Mouse (Mus musculus): ENCODE data around the gene Rnf146. TPM values are rescaled to one million over a fixed set of nuclear protein-coding genes. Genes with fewer than 3 reads are reported as not detected.
"Not testable (repeated sequence)": the region's sequence is repeated elsewhere in the genome, so short reads cannot be mapped to it uniquely, and the experiment has no call there.

Gene Rnf146
- 21.6 and 33.1 TPM in 2 replicates for polyA plus RNA-seq (2012; ENCODE audit: insufficient read depth, insufficient read length, missing spikeins)

DNA sequence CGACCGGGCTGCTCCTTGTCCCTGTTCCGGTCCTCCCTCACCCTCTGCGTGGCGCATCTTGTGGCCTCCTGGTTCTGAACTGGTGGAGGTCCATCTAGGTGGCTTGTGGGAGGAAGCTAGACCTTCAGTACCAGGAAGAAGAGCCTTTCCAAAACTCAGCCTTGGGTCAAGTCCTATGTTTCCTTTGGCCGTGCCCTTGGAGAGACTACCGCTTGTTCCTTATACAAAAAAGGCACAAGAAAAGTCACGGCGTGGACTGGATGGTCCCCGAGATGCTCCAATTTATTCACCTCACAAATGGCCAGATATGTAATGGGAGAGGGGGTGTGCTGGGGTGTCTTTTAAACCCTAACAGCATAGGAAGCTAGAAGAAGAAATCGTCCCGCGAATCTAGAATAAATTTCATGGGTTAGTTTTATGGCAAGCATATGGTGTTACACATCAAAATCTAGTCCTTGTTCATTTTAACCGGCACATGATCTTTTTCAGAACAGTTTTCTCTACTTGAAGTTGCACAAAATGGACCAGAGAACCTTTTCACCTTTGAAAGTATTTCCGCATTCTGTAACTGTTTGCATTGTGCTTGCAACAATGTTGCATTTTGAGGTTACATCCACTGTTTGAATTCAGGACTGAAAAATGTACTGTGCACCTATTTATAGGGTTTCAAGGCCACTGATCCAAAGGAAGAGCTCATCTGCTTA, at the start of gene Rnf146:
Gene Rnf146, minus strand, starts transcription at position 246 of the 704 bp plus-strand sequence.
- H3K4me3 ChIP-seq (ENCODE audit: insufficient read depth, low read depth, low read length) = peak within 1 kb of the TSS; percentile 74
- peak within 1 kb of the TSS; percentile 77 for H3K27ac ChIP-seq (replicated peaks; ENCODE audit: low read depth, low read length)

DNA sequence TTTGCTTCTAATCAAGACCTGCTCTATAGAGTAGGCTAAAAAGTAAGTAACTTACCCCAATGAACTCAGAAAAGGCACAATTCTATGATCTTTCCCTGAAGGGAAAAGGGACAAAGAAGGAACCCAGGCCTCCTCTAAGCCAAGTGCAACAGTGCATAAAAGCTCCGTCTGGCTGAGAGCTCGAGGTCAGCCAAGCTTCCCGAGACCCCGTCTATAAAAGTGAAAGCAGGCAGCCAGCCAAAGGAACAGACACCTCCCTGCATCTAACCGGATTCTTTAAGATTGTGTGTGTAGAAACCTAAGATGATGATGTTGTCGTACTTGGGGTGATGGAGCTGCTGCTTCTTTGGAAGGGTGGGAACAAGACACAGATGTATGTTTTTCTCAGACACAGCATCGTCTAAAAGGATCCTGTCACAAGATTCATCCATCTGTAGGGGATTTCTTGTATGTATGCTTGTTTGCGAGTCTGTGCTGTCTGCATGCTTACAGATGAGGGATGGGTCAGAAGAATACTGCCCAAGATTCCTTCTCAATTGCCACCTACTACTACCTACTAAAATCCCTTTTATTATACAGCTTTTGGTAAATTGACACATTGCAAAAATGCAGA, 40.5 kb upstream of the Rnf146 start:
- H3K4me3 ChIP-seq (ENCODE audit: insufficient read depth, low read depth, low read length) = no peak overlapping the region
- no peaks in the 10 kb centered on the region for H3K4me1 ChIP-seq (ENCODE audit: control insufficient read depth, insufficient read depth, insufficient read length, low read length)
- H3K27ac ChIP-seq (replicated peaks; ENCODE audit: low read depth, low read length) = no peak overlapping the region

More for the DNA sequence above, at the start of gene Rnf146:
- H3K4me1 ChIP-seq (ENCODE audit: control insufficient read depth, insufficient read depth, insufficient read length, low read length) = peaks cover 2% of the 10 kb centered on the region; the same call in 1 of the 2 replicates

DNA sequence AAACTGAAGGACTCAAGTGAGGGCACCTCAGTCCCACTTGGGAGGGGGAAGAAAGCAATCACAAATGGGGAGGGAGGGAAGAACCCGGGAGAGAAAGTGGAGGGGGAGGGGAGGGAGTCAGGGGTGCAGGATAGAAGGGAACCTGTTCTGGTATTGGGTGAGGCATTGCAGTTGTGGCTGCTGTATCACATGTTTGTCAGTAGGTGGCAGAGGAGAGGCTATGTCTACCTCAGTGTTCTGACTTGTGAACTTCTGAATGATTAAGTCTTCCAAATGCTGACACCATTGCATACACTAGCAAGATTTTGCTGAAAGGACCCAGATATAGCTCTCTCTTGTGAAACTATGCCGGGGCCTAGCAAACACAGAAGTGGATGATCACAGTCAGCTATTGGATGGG, 32.6 kb upstream of the Rnf146 start:
- not testable (repeated sequence) for H3K27ac ChIP-seq (replicated peaks; ENCODE audit: low read depth, low read length); H3K4me1 ChIP-seq (ENCODE audit: control insufficient read depth, insufficient read depth, insufficient read length, low read length); H3K4me3 ChIP-seq (ENCODE audit: insufficient read depth, low read depth, low read length)

DNA sequence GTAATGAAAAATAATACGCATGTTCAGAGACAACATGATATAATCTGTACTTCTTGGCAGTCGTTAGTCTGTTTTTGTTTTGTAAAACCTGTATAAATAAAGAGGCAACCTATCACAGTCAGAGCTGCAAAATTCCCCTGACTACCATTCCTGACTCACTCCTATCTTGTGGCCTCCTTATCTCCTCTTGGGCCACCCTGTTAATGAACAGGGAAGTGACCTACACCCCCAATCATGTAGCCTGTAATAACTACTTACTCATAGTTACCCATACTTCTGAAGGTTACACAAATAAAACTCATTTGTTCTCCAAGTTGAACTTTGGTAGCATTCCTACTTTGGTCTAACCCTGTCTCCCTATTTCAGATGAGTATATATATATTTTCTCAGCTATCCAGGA, 19.3 kb upstream of the Rnf146 start:
- H3K4me1 ChIP-seq (ENCODE audit: control insufficient read depth, insufficient read depth, insufficient read length, low read length) = no peaks in the 10 kb centered on the region
- H3K4me3 ChIP-seq (ENCODE audit: insufficient read depth, low read depth, low read length) = no peak overlapping the region
- H3K27ac ChIP-seq (replicated peaks; ENCODE audit: low read depth, low read length) = no peak overlapping the region

DNA sequence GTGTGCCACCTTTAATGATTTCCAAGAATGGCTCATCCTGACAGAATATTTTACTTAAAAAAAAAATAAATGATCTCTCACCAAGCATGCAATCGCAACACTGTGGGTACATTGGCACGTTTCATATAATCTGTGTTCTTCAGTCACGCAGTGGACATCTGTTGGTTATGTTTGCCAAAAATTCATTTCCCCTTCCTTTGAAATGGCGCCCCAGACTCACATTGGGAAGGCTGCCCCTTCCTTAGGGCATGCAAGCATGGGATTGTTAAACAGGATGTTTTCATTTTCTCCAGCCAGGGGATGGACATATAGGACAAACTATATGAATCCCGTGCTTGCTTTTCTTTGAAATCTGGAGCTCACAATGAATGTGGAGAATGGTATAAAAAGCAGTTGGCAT, 11.8 kb upstream of the Rnf146 start:
- no peak overlapping the region for H3K4me3 ChIP-seq (ENCODE audit: insufficient read depth, low read depth, low read length)
- H3K4me1 ChIP-seq (ENCODE audit: control insufficient read depth, insufficient read depth, insufficient read length, low read length) = no peaks in the 10 kb centered on the region
- H3K27ac ChIP-seq (replicated peaks; ENCODE audit: low read depth, low read length) = no peak overlapping the region

DNA sequence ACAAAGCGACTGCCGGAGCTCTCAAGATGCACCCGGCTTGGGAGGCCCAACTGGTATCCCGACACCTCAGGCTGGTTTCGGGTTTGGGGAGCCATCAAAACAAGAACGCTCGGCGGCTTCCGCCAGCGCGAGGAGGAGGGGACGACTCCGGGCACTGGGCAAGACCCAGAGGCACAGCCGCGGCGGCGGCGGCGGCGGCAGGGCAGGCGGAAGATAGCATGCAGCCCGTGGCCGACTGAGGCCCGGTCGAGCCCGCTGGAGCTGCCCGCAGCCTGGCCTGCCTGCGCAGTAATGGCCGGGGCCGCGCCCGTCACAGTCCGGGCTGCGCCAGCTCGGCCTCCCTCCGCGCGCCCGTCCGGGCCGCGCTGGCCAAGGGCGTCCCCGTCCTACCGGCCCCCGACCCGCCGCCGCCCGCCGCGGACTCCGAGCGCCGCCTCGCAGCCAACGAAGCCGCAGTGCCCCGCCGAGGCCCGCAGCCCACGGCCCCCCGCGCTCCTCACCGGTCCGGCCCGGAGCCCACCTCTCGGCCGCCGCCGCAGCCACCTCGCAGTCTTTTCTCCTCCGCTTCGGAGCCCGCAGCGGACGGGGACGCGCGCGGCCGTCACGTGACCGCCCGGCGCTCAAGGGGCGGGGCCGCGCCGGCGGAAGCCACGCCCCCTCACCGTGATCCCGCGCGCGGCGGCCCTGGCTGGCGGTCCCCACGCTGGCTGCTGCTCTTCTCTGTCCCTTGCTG, 612 bp downstream of the Rnf146 start:
- H3K4me3 ChIP-seq (ENCODE audit: insufficient read depth, low read depth, low read length) = peak overlapping the region; percentile 74
- H3K4me1 ChIP-seq (ENCODE audit: control insufficient read depth, insufficient read depth, insufficient read length, low read length) = peaks cover 7% of the 10 kb centered on the region; the same call in 1 of the 2 replicates
- H3K27ac ChIP-seq (replicated peaks; ENCODE audit: low read depth, low read length) = peak overlapping the region; percentile 77

DNA sequence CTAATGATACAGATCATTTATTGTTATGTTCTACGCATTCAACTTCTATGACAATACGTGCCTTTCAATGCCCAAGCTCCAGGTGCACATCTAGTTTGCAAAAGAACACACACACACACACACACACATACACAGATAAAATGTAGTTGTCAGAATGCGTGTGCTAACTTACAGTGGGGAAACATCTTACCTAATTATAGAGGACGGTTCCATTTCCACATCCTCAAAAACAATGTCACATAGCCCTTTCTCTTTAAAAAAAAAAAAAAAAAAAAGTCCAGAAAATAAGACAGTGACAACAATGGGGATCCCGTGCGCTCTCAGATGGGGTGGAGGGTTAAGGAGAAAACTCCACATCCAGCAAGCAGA, 1.2 kb downstream of the Rnf146 start:
- peak overlapping the region; percentile 74 for H3K4me3 ChIP-seq (ENCODE audit: insufficient read depth, low read depth, low read length)
- peaks cover 9% of the 10 kb centered on the region; the same call in 1 of the 2 replicates for H3K4me1 ChIP-seq (ENCODE audit: control insufficient read depth, insufficient read depth, insufficient read length, low read length)
- peak overlapping the region; percentile 61 for H3K27ac ChIP-seq (replicated peaks; ENCODE audit: low read depth, low read length)

DNA sequence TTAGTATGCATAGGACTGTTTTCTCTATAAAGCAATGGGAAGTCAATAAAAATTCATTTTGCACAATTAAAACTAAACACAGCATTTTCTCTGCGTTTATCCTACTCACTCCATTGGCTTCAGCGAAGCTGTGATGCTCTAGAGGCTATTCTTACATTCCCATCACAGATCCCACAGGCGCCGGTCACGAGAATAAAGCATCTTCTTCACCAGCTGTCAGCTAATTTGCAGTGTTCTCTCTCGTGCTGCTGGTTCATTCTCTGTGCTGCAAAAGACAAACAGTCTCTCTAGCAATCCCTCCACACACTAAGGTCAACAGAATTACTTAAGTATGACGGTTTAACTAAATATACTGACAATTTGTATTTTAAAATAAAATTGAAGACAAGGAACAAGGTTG, 8.1 kb downstream of the Rnf146 start:
- H3K27ac ChIP-seq (replicated peaks; ENCODE audit: low read depth, low read length) = no peak overlapping the region
- H3K4me3 ChIP-seq (ENCODE audit: insufficient read depth, low read depth, low read length) = no peak overlapping the region
- H3K4me1 ChIP-seq (ENCODE audit: control insufficient read depth, insufficient read depth, insufficient read length, low read length) = peaks cover 11% of the 10 kb centered on the region

DNA sequence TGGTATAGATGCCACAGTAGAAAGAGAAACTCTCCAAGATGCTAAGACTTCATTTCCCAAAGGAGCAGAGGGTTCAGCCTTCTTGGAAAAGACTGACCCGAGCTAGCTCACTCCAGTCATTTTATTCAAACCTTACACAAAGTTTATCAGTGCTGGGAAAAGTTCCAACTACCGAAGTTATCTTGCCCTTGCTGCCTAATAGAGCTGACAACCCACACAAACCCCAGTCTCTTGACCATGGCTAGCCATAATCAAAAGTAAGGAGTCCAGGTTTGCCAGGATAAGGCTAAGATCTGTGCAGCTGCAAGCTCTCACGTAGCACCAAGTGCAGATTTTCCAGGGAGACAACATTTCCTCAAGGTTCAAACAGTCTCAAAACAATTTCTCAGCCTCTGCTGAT, 9.7 kb downstream of the Rnf146 start:
- H3K4me1 ChIP-seq (ENCODE audit: control insufficient read depth, insufficient read depth, insufficient read length, low read length) = peaks cover 11% of the 10 kb centered on the region
- no peak overlapping the region for H3K27ac ChIP-seq (replicated peaks; ENCODE audit: low read depth, low read length)
- H3K4me3 ChIP-seq (ENCODE audit: insufficient read depth, low read depth, low read length) = no peak overlapping the region

DNA sequence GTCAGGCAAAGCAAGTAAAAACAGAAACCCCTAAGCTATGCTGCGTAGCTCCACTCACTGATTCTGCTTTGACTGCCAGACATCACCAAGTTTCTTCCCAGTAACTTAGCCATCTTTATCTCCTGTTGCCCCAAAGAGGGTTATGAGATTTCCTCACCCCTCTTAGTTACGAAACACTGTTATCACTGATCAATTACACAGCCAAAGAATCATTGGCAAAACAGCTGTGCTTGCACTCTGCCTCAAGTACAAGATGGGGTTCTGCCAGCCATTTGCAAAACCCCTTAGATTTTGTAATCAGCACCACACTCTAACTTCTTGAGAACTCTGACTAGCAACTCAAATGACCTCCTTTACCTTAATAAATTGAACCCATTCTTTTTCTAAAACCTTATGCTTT, 10.8 kb downstream of the Rnf146 start:
- Histone ChIP-seq H3K4me1 (ENCODE audit: control insufficient read depth, insufficient read depth, insufficient read length, low read length) (peaks cover 4% of the 10 kb centered on the region), H3K27ac (replicated peaks; ENCODE audit: low read depth, low read length) (no peak overlapping the region), H3K4me3 (ENCODE audit: insufficient read depth, low read depth, low read length) (no peak overlapping the region)

DNA sequence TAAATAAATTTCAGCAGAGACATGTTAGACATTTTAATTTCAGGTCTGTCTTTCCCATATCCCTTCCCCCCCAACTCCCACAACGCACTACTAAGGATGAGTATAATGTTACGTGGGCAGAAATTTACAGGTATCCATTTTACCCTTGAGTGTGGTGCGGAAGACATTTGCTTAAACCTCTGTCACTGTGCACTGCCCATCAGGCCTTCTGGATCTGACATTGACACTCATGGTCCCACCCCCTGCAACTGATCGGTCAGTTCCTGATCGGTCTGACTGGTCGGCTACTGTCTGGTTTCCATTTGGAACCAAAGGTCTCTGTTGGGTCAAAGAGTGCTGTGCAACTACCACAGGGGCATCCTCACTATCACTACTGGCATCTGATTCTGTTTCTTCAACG, 15.6 kb downstream of the Rnf146 start:
- Histone ChIP-seq H3K4me3 (ENCODE audit: insufficient read depth, low read depth, low read length) (no peak overlapping the region), H3K4me1 (ENCODE audit: control insufficient read depth, insufficient read depth, insufficient read length, low read length) (no peaks in the 10 kb centered on the region), H3K27ac (replicated peaks; ENCODE audit: low read depth, low read length) (no peak overlapping the region)

DNA sequence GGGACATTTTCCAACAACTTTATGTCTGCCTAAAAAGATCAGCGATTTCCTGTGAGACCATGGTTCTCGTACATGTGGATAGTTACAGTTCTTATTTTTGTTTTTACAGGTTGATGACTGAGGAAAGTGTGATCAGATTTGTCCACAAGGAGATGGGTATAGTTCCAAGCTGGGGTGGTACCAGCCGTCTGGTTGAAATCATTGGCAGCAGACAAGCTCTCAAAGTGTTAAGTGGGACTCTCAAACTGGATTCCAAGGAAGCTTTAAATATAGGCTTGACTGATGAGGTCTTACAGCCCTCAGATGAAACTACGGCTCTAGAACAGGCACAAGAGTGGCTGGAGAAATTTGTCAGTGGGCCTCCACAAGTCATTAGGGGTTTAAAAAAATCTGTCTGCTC, 18.0 kb downstream of the Rnf146 start:
- Histone ChIP-seq H3K27ac (replicated peaks; ENCODE audit: low read depth, low read length) (no peak overlapping the region), H3K4me1 (ENCODE audit: control insufficient read depth, insufficient read depth, insufficient read length, low read length) (no peaks in the 10 kb centered on the region), H3K4me3 (ENCODE audit: insufficient read depth, low read depth, low read length) (no peak overlapping the region)

DNA sequence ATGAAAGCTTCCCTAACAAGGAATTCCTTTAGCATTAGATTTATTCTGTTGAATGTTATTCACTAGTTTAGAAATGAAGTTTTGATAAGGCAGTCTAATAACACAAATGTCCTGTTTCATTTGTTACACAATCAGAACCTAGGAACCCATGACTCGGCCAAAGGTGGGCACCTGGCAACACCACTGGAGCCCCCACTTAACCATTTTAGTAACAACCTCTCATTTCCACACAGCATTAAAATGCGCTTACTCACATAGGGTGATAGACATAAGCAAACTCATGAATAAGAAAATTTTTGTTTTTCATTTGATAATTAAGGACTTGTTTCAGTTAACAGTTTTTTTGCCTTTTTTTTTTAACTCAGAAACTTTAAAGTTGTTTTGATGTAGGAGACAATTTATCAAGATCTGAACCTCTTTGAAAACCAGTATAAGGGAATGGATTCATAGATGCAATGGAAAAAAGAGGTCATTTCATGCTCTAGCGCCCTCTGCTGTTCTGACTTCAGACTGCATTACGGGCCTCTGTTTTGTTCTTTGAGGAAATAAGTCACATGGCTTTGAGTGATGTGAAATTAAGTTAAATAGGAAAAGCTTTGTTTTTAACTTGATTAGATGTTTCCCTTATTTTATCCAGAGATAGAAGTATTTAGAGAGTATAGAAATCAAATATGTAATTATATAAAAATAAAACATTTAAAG, 23.7 kb downstream of the Rnf146 start:
- no peak overlapping the region for H3K4me3 ChIP-seq (ENCODE audit: insufficient read depth, low read depth, low read length)
- H3K4me1 ChIP-seq (ENCODE audit: control insufficient read depth, insufficient read depth, insufficient read length, low read length) = no peaks in the 10 kb centered on the region

DNA sequence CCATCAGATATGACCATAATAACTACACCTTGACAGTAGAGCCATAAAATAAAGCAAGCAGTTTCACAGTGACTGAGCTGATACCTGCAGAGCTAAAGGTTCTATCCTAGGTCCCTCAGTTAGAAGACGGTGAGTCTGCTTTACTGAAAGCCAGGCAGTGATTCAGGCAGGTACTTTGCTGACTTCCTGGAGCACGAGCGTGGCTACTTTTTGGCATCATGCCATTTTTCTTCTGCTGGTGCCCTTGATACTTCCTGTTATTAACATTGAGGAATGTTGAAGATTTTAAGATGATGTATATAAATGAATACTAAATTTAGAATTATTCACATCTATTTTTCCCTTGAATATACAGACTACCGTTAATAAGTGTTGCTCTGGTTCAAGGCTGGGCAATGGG, 28.4 kb downstream of the Rnf146 start:
- H3K4me1 ChIP-seq (ENCODE audit: control insufficient read depth, insufficient read depth, insufficient read length, low read length) = no peaks in the 10 kb centered on the region
- H3K4me3 ChIP-seq (ENCODE audit: insufficient read depth, low read depth, low read length) = no peak overlapping the region
- no peak overlapping the region for H3K27ac ChIP-seq (replicated peaks; ENCODE audit: low read depth, low read length)

More for the DNA sequence above, 23.7 kb downstream of the Rnf146 start:
- no peak overlapping the region for H3K27ac ChIP-seq (replicated peaks; ENCODE audit: low read depth, low read length)

DNA sequence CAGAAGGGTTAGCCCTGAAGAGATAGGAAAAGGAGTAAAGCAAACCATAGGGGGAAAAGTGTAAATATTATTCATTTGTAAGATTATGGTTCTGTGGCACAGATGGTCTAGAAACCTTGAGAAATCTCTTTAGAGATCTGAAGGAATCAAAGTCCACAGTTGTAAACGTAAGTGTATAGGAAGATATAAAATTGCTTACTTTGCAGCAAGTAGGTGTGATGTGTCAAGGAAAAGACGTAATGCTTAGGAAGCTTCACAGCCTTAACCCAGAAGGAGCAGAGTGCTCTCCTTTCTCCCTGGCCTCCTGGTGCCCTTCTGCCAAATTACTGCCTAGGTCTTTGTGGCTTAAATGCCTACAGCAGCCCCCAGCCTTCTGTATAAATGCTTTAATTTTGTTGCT, 37.4 kb downstream of the Rnf146 start:
- no peak overlapping the region for H3K27ac ChIP-seq (replicated peaks; ENCODE audit: low read depth, low read length)
- H3K4me3 ChIP-seq (ENCODE audit: insufficient read depth, low read depth, low read length) = no peak overlapping the region
- H3K4me1 ChIP-seq (ENCODE audit: control insufficient read depth, insufficient read depth, insufficient read length, low read length) = no peaks in the 10 kb centered on the region
